Mouse (Mus musculus): Measurements from ENCODE around the gene Gxylt1. TPM values are rescaled to one million over a fixed set of nuclear protein-coding genes. Genes with fewer than 3 reads are reported as not detected.
A peak's percentile ranks its signal among the peaks of the same experiment; 100 is the strongest.

The Gxylt1 gene
- polyA plus RNA-seq, 1 experiment from 2014 or later, result 7.3 TPM

DNA sequence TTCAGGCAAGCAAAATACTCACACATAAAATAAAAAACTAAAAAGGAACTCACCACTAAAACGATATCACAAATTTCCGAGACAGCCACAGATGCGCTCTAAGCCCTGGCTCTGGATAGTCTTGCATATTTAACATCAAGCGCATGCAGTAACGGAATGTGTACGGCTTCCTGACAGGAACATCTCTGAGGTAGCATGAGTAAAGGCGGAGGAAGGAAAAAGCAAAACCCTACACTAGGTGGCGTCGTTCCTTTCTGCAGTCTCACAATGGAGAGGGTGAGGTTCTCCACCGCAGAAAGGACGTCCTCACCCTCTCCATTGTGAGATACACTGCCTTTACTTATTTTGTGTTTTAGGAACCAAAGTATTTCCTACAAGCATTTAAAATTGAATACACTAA, 8.4 kb upstream of the Gxylt1 start:
- Histone ChIP-seq H3K9ac (ENCODE audit: low read depth, low read length) (no peak overlapping the region), H3K4me2 (ENCODE audit: low read depth, low read length) (no peak overlapping the region), H3K27ac (ENCODE audit: low read length) (no peak overlapping the region), H3K9me3 (ENCODE audit: control insufficient read depth, low read length) (no peaks in the 10 kb centered on the region), H3K27me3 (replicated peaks; ENCODE audit: control insufficient read depth, insufficient read depth, low read length) (no peaks in the 10 kb centered on the region), H3K4me1 (ENCODE audit: control insufficient read depth, insufficient read depth, low read length) (no peaks in the 10 kb centered on the region), H3K4me3 (ENCODE audit: low read length) (no peak overlapping the region), H3K36me3 (ENCODE audit: control insufficient read depth, insufficient read depth, low read length) (0 out of 2 replicates have a peak, but pooled peaks cover 3% of the 10 kb centered on the region)
- no peak for ATAC-seq
- WGBS, result 77% methylated on average over 11 of the region's 11 CpGs

DNA sequence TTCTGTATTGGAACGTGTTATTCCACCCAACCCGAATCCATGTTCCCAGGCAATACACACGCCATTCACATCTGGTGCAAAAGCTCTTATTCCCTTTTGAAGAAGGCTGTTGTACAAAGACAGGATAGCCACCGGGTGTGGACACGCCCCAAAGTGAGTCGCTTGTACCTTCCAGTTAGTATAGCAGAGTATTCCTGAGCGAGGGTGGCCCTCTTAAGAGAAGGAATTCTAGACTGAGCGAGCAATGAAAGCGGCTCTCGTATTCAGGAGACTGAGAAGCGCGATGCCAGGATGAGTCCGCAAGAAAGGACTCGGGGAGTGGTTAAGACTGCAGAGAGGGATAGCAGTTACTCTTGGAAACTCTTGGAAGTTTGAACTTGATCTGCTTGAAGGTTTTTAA, 1.3 kb upstream of the Gxylt1 start:
- 6% methylated on average over 14 of the region's 14 CpGs for WGBS
- no peak for ATAC-seq
- no peak overlapping the region; the same call in 1 of the 2 replicates for H3K27ac ChIP-seq (ENCODE audit: low read length)

DNA sequence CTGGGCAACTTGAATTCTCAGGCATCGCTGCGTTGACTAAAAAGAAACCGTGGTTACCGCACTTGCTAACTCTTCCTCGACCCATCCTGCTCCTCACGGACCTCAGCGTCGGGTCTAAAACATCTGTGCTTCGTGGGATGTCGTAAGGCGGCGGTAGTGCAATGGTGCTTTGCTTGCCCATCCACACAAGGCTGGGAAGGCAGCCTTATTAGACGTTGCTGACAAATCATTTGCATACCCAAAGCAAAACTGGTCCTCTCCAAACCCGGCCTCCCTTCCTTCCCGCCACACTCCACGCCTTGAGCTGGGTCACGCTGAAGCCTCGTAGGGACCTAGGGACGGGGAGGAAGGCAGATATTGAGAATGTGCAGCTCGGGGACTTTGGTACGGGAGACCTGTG, 644 bp upstream of the Gxylt1 start:
- ATAC-seq, result peak; percentile 59
- peak overlapping the region; percentile 84 for H3K27ac ChIP-seq (ENCODE audit: low read length)
- H3K4me2 ChIP-seq (ENCODE audit: low read depth, low read length), result peak overlapping the region; percentile 95
- H3K36me3 ChIP-seq (ENCODE audit: control insufficient read depth, insufficient read depth, low read length), result no peaks in the 10 kb centered on the region
- H3K9me3 ChIP-seq (ENCODE audit: control insufficient read depth, low read length), result no peaks in the 10 kb centered on the region
- H3K4me1 ChIP-seq (ENCODE audit: control insufficient read depth, insufficient read depth, low read length), result peaks cover 22% of the 10 kb centered on the region
- WGBS, result 1% methylated on average over 21 of the region's 21 CpGs
- H3K4me3 ChIP-seq (ENCODE audit: low read length), result peak overlapping the region; percentile 68
- no peaks in the 10 kb centered on the region for H3K27me3 ChIP-seq (replicated peaks; ENCODE audit: control insufficient read depth, insufficient read depth, low read length)
- peak overlapping the region; percentile 70 for H3K9ac ChIP-seq (ENCODE audit: low read depth, low read length)

More for the DNA sequence above, 1.3 kb upstream of the Gxylt1 start:
- Histone ChIP-seq H3K4me1 (ENCODE audit: control insufficient read depth, insufficient read depth, low read length) (peaks cover 22% of the 10 kb centered on the region), H3K9me3 (ENCODE audit: control insufficient read depth, low read length) (no peaks in the 10 kb centered on the region), H3K36me3 (ENCODE audit: control insufficient read depth, insufficient read depth, low read length) (no peaks in the 10 kb centered on the region), H3K4me2 (ENCODE audit: low read depth, low read length) (peak overlapping the region; percentile 95), H3K27me3 (replicated peaks; ENCODE audit: control insufficient read depth, insufficient read depth, low read length) (no peaks in the 10 kb centered on the region), H3K9ac (ENCODE audit: low read depth, low read length) (peak overlapping the region; percentile 70; the same call in 1 of the 2 replicates), H3K4me3 (ENCODE audit: low read length) (peak overlapping the region; percentile 68)

DNA sequence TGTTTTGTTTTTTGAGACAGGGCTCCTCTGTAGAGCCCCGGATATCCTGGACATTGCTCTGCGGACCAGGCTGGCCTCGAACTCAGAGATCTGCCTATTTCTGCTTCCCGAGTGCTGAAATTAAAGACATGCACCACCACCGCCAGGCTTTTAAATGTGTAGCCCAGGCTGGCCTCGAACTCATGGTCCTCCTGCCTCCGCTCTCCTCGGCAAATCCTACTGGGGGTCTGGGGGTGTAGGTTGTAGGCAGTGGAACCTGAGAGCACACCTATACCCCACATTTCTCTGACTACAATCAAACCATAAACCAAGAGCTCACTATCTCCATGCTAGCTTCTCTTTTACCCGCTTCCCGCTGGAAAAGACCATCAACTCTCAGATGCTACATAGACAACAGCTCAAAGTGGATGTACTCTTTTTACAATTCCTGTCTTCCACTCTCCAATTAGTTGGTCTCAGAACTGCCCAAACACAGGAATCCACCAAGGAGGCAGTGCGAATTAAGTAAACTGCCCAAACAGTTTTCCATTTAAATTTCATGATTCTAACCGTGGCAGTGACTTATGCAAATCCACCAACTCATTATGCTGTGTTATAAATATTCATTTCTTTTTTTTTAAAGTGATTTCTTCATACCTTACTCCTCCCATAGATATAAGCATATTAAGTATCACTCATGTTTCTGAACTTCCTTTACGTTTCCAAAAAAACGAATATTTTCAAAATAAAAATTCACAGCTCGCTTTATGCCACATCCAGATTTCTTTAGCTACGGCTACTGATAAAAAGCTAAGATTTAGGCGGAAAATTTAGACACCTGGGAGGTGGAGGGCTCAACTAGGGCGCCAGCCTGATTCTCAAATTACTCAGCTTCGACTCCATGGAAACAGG, 946 bp downstream of the Gxylt1 start:
- H3K27me3 ChIP-seq (replicated peaks; ENCODE audit: control insufficient read depth, insufficient read depth, low read length), result no peaks in the 10 kb centered on the region
- peaks cover 22% of the 10 kb centered on the region for H3K4me1 ChIP-seq (ENCODE audit: control insufficient read depth, insufficient read depth, low read length)
- WGBS, result 39% methylated on average over 19 of the region's 19 CpGs
- H3K4me3 ChIP-seq (ENCODE audit: low read length), result peak overlapping the region; percentile 76
- H3K27ac ChIP-seq (ENCODE audit: low read length), result no peak overlapping the region; the same call in 1 of the 2 replicates
- no peaks in the 10 kb centered on the region; the same call in 1 of the 2 replicates for H3K36me3 ChIP-seq (ENCODE audit: control insufficient read depth, insufficient read depth, low read length)
- ATAC-seq, result no peak
- no peaks in the 10 kb centered on the region for H3K9me3 ChIP-seq (ENCODE audit: control insufficient read depth, low read length)
- H3K9ac ChIP-seq (ENCODE audit: low read depth, low read length), result peak overlapping the region; percentile 83
- H3K4me2 ChIP-seq (ENCODE audit: low read depth, low read length), result peak overlapping the region; percentile 80

DNA sequence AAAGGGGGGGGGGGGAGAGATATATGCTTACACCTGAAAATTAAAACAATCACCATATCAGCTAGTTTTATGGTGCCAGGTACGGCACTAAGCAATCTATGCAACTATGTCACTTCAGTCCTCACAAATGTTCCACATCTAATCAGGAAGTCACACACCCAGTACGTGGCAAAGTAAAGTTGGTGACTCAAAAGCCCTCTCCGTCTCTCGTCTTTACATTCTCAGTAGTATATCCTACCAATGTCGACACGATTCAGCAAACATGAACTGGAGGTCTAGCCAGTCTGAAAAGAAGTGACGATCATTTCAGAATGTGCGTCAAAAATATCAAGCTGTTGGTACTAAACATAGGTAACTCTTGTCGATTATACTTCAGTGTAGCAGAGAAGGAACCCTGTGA, 2.0 kb downstream of the Gxylt1 start:
- Histone ChIP-seq H3K27ac (ENCODE audit: low read length) (peak overlapping the region; percentile 7; the same call in 1 of the 2 replicates), H3K4me1 (ENCODE audit: control insufficient read depth, insufficient read depth, low read length) (peaks cover 22% of the 10 kb centered on the region), H3K4me3 (ENCODE audit: low read length) (no peak overlapping the region), H3K27me3 (replicated peaks; ENCODE audit: control insufficient read depth, insufficient read depth, low read length) (no peaks in the 10 kb centered on the region), H3K4me2 (ENCODE audit: low read depth, low read length) (peak overlapping the region; percentile 6; the same call in 1 of the 2 replicates), H3K9ac (ENCODE audit: low read depth, low read length) (peak overlapping the region; percentile 27; the same call in 1 of the 2 replicates), H3K36me3 (ENCODE audit: control insufficient read depth, insufficient read depth, low read length) (no peaks in the 10 kb centered on the region; the same call in 1 of the 2 replicates), H3K9me3 (ENCODE audit: control insufficient read depth, low read length) (no peaks in the 10 kb centered on the region)
- no peak for ATAC-seq
- WGBS, result 72% methylated on average over 9 of the region's 9 CpGs

DNA sequence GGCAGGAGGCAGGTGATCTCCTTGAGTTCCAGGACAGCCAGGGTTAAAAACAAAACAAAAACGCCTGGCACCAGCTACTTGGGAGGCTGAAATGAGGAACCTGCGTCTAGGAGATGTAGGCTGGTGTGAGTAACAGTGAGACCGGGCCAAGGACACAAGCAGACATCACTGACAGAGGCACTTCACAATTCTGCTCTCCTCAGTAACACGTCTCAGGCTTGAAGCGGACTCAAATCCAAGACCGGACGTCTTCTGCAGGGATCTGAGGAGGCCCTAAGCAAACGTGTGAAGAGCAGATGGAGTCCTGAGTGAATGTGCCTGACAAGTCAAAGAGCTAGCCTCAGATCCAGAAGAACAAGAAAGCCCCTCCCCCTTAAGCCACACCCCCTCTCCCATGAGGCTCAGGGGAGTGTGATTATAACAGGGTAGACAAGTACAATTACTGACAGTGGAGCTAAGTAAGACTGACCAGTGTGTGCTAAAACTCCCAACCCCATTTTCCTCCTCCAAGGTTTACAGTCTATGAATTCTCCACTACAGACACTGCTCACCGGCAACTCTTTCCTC, 4.6 kb downstream of the Gxylt1 start:
- H3K4me3 ChIP-seq (ENCODE audit: low read length), result no peak overlapping the region
- H3K36me3 ChIP-seq (ENCODE audit: control insufficient read depth, insufficient read depth, low read length), result no peaks in the 10 kb centered on the region; the same call in 1 of the 2 replicates
- no peak overlapping the region for H3K9ac ChIP-seq (ENCODE audit: low read depth, low read length)
- no peaks in the 10 kb centered on the region for H3K27me3 ChIP-seq (replicated peaks; ENCODE audit: control insufficient read depth, insufficient read depth, low read length)
- peaks cover 17% of the 10 kb centered on the region for H3K4me1 ChIP-seq (ENCODE audit: control insufficient read depth, insufficient read depth, low read length)
- 73% methylated on average over 9 of the region's 9 CpGs for whole genome bisulfite sequencing
- H3K9me3 ChIP-seq (ENCODE audit: control insufficient read depth, low read length), result no peaks in the 10 kb centered on the region
- no peak overlapping the region for H3K4me2 ChIP-seq (ENCODE audit: low read depth, low read length)
- no peak for ATAC-seq
- no peak overlapping the region for H3K27ac ChIP-seq (ENCODE audit: low read length)

DNA sequence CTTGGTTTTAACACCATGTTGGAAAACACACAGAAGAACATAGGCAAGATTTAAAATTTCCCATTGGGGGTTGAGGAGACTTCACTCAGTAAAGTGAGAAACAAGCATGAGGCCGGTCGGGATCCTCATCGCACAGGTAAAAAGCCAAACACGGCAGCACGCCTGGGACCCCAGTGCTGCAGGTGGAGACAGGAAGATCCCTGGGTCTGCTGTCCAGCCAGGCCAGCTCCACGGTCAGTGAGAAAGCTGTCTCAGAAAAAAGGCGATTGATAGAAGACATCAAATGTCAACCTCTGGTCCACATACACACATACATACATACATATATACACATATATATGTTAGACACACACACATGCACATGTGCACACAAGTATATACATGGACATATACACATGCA, 5.4 kb downstream of the Gxylt1 start:
- ATAC-seq, result no peak

DNA sequence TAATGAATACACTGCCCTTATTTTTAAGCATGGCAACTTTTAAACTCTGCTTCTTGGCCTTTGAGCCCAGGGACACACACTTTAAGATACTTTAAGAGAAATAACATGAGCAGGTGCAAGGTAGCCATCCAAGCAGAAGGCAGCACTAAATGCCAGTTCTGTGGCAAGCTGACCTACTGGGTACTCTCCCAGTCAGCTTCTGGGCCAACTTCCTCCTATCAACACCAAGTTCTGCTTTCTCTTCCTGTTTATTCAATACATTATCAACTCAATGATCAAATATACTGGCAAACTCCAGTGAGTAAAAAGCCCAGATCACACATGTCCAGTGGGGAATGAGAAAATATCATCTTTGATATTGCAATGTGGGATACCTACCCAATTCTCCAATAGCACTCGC, 7.0 kb downstream of the Gxylt1 start:
- WGBS, result 93% methylated on average over 1 of the region's 1 CpGs

More for the DNA sequence above, 5.4 kb downstream of the Gxylt1 start:
- Histone ChIP-seq H3K36me3 (ENCODE audit: control insufficient read depth, insufficient read depth, low read length) (no peaks in the 10 kb centered on the region; the same call in 1 of the 2 replicates), H3K27me3 (replicated peaks; ENCODE audit: control insufficient read depth, insufficient read depth, low read length) (no peaks in the 10 kb centered on the region), H3K4me3 (ENCODE audit: low read length) (no peak overlapping the region), H3K9ac (ENCODE audit: low read depth, low read length) (no peak overlapping the region), H3K27ac (ENCODE audit: low read length) (no peak overlapping the region), H3K9me3 (ENCODE audit: control insufficient read depth, low read length) (no peaks in the 10 kb centered on the region), H3K4me2 (ENCODE audit: low read depth, low read length) (no peak overlapping the region), H3K4me1 (ENCODE audit: control insufficient read depth, insufficient read depth, low read length) (peaks cover 17% of the 10 kb centered on the region)
- 92% methylated on average over 7 of the region's 7 CpGs for WGBS

DNA sequence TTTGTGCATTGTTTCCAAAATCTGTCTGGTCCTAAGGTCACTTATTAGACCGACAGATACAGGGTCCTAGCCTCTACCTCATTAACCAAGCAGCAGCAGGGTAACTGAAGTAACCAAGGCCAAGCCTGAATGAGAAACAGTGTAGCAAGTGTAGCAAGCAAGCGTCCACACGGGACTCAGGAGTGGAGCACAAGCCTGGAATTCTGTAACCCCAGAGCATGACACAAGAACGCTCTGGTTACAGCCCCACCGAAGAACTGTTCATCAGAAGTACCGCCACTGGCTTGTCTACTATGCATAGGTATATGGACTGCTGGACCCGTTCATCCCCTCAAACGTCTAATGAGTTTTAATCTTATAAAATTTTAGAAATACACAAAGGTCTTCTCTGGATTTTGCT, 7.5 kb downstream of the Gxylt1 start:
- peaks cover 4% of the 10 kb centered on the region for H3K4me1 ChIP-seq (ENCODE audit: control insufficient read depth, insufficient read depth, low read length)
- no peak overlapping the region for H3K27ac ChIP-seq (ENCODE audit: low read length)
- no peak for ATAC-seq
- H3K9me3 ChIP-seq (ENCODE audit: control insufficient read depth, low read length), result no peaks in the 10 kb centered on the region
- no peak overlapping the region for H3K4me2 ChIP-seq (ENCODE audit: low read depth, low read length)
- H3K36me3 ChIP-seq (ENCODE audit: control insufficient read depth, insufficient read depth, low read length), result no peaks in the 10 kb centered on the region; the same call in 1 of the 2 replicates
- H3K27me3 ChIP-seq (replicated peaks; ENCODE audit: control insufficient read depth, insufficient read depth, low read length), result no peaks in the 10 kb centered on the region
- H3K9ac ChIP-seq (ENCODE audit: low read depth, low read length), result no peak overlapping the region
- no peak overlapping the region for H3K4me3 ChIP-seq (ENCODE audit: low read length)
- WGBS, result 73% methylated on average over 8 of the region's 8 CpGs

More for the DNA sequence above, 7.0 kb downstream of the Gxylt1 start:
- Histone ChIP-seq H3K4me3 (ENCODE audit: low read length) (no peak overlapping the region), H3K27ac (ENCODE audit: low read length) (no peak overlapping the region), H3K4me1 (ENCODE audit: control insufficient read depth, insufficient read depth, low read length) (peaks cover 9% of the 10 kb centered on the region), H3K9me3 (ENCODE audit: control insufficient read depth, low read length) (no peaks in the 10 kb centered on the region), H3K36me3 (ENCODE audit: control insufficient read depth, insufficient read depth, low read length) (no peaks in the 10 kb centered on the region; the same call in 1 of the 2 replicates), H3K4me2 (ENCODE audit: low read depth, low read length) (no peak overlapping the region), H3K9ac (ENCODE audit: low read depth, low read length) (no peak overlapping the region), H3K27me3 (replicated peaks; ENCODE audit: control insufficient read depth, insufficient read depth, low read length) (no peaks in the 10 kb centered on the region)
- no peak for ATAC-seq
